ENCODE assay signal across 11 mouse cellular contexts in genomic region chr9:121898245-121898644, GRCm38 (mm10). TPM values are rescaled to one million over a fixed set of nuclear protein-coding genes. Genes with fewer than 3 reads are reported as not detected.
DNase-seq lines count a peak whose midpoint lies in the region; ATAC-seq and TF ChIP-seq lines count a peak whose summit lies in the region.
"Had no signal": no experiment of that assay in that cellular context is flagged by ENCODE, and none has a peak within 500 bp of the region (broad histone marks: within the 10 kb centered on the region; RNA-seq: fewer than 3 reads in every experiment).

TSS of gene Ackr2 (plus strand) at chr9:121898355.

- no peak for TF ChIP-seq CTCF in intestine, postnatal 0 days (IDR thresholded peaks at IDR 0.05; ENCODE audit: low read depth)
- no peak for TF ChIP-seq CTCF in thymus, adult 2 months (IDR thresholded peaks at IDR 0.05; ENCODE audit: borderline replicate concordance, control insufficient read depth, extremely low read depth, insufficient read depth, low read length, poor library complexity)

- no peaks in the 10 kb centered on the region for H3K4me1 ChIP-seq in intestine, embryonic 14.5 days (replicated peaks; ENCODE audit: control insufficient read depth, insufficient read depth, low read length)
- H3K4me1 ChIP-seq in intestine, postnatal 0 days (replicated peaks; ENCODE audit: control insufficient read depth, insufficient read depth, low read length) = no peaks in the 10 kb centered on the region
- H3K4me1 ChIP-seq in lung, embryonic 16.5 days (replicated peaks; ENCODE audit: control insufficient read depth, insufficient read depth, low read length) = peaks cover 13% of the 10 kb centered on the region
- 0 out of 2 replicates have a peak, but pooled peaks cover 3% of the 10 kb centered on the region for H3K4me1 ChIP-seq in thymus, adult 2 months (replicated peaks; ENCODE audit: control insufficient read depth, insufficient read depth, low read length)
- H3K4me1 ChIP-seq: limb, embryonic 12.5 days had no signal

- TF ChIP-seq POLR2A in thymus, adult 2 months (IDR thresholded peaks at IDR 0.05; ENCODE audit: control insufficient read depth, extremely low read depth, insufficient read depth, low read length, poor library complexity) = no peak

- no peaks in the 10 kb centered on the region for H3K36me3 ChIP-seq in intestine, embryonic 14.5 days (ENCODE audit: control insufficient read depth, insufficient read depth, low read length)
- H3K36me3 ChIP-seq in intestine, postnatal 0 days (ENCODE audit: control insufficient read depth, insufficient read depth) = no peaks in the 10 kb centered on the region
- no peaks in the 10 kb centered on the region for H3K36me3 ChIP-seq in lung, embryonic 16.5 days (ENCODE audit: control insufficient read depth, insufficient read depth, low read length)
- H3K36me3 ChIP-seq in thymus, adult 2 months (ENCODE audit: control insufficient read depth, insufficient read depth, low read length) = no peaks in the 10 kb centered on the region
- H3K36me3 ChIP-seq: limb, embryonic 12.5 days had no signal

- peak within 1 kb of the TSS; percentile 78; the same call in 1 of the 2 replicates for H3K27ac ChIP-seq in intestine, embryonic 14.5 days (ENCODE audit: low read depth)
- no peak within 1 kb of the TSS for H3K27ac ChIP-seq in intestine, postnatal 0 days (ENCODE audit: low read depth, low read length)
- 0 out of 2 replicates have a peak within 1 kb of the TSS, but pooled peaks have one; percentile 12 for H3K27ac ChIP-seq in lung, embryonic 16.5 days (ENCODE audit: low read length)
- no peak within 1 kb of the TSS for H3K27ac ChIP-seq in thymus, adult 2 months (ENCODE audit: control insufficient read depth, insufficient read depth, low read length)
- H3K27ac ChIP-seq: hindbrain, postnatal 0 days; limb, embryonic 12.5 days had no signal

- H3K9ac ChIP-seq in intestine, embryonic 14.5 days (ENCODE audit: low read length) = no peak within 1 kb of the TSS
- H3K9ac ChIP-seq in intestine, postnatal 0 days (ENCODE audit: low read depth, low read length) = no peak within 1 kb of the TSS
- no peak within 1 kb of the TSS for H3K9ac ChIP-seq in lung, embryonic 16.5 days (ENCODE audit: low read length)
- H3K9ac ChIP-seq: limb, embryonic 12.5 days had no signal

- no peak for ATAC-seq in intestine, embryonic 14.5 days (replicated peaks; ENCODE audit: low FRiP score, low TSS enrichment, low read depth)
- ATAC-seq in intestine, postnatal 0 days = no peak
- peak; percentile 14; the same call in 1 of the 2 replicates for ATAC-seq in lung, embryonic 16.5 days (ENCODE audit: low read depth)
- ATAC-seq: hindbrain, postnatal 0 days had no signal

- no peaks in the 10 kb centered on the region for H3K9me3 ChIP-seq in intestine, embryonic 14.5 days (ENCODE audit: control insufficient read depth, low read length)
- H3K9me3 ChIP-seq in intestine, postnatal 0 days (ENCODE audit: control insufficient read depth) = no peaks in the 10 kb centered on the region
- H3K9me3 ChIP-seq in lung, embryonic 16.5 days (ENCODE audit: control insufficient read depth, low read length) = no peaks in the 10 kb centered on the region
- H3K9me3 ChIP-seq: limb, embryonic 12.5 days had no signal

- H3K4me2 ChIP-seq in intestine, embryonic 14.5 days (ENCODE audit: low read length) = no peak within 1 kb of the TSS
- H3K4me2 ChIP-seq in intestine, postnatal 0 days (replicated peaks; ENCODE audit: low read depth) = no peak within 1 kb of the TSS
- no peak within 1 kb of the TSS for H3K4me2 ChIP-seq in lung, embryonic 16.5 days (ENCODE audit: low read depth, low read length)
- H3K4me2 ChIP-seq: heart, embryonic 11.5 days; limb, embryonic 12.5 days had no signal

- WGBS in intestine, embryonic 14.5 days = 82% methylated on average over 9 of the region's 9 CpGs
- 73% methylated on average over 9 of the region's 9 CpGs for WGBS in intestine, postnatal 0 days
- WGBS in lung, embryonic 16.5 days = 67% methylated on average over 9 of the region's 9 CpGs
- WGBS in thymus, adult 2 months = 91% methylated on average over 9 of the region's 9 CpGs

- no peaks in the 10 kb centered on the region for H3K27me3 ChIP-seq in intestine, embryonic 14.5 days (replicated peaks; ENCODE audit: control insufficient read depth, insufficient read depth, low read length)
- H3K27me3 ChIP-seq in intestine, postnatal 0 days (replicated peaks; ENCODE audit: control insufficient read depth, insufficient read depth, low read length) = no peaks in the 10 kb centered on the region
- no peaks in the 10 kb centered on the region for H3K27me3 ChIP-seq in lung, embryonic 16.5 days (ENCODE audit: control insufficient read depth, insufficient read depth, low read depth, low read length)
- H3K27me3 ChIP-seq in thymus, adult 2 months (ENCODE audit: control insufficient read depth, insufficient read depth, low read length) = no peaks in the 10 kb centered on the region

- no peak for DNase-seq in intestine, embryonic 14.5 days (ENCODE audit: low spot score)
- DNase-seq in thymus, postnatal 4 days = peak; percentile 2
- no peak for DNase-seq in thymus, postnatal 14 days
- DNase-seq in frontal cortex, postnatal 25 days (ENCODE audit: low spot score in 2 of 2) = no peak
- no peak for DNase-seq in thymus, adult 2 months
- DNase-seq: cerebellum, adult 9-10 months had no signal

- H3K4me3 ChIP-seq in intestine, embryonic 14.5 days (ENCODE audit: low read depth, low read length) = no peak within 1 kb of the TSS
- H3K4me3 ChIP-seq in intestine, postnatal 0 days (ENCODE audit: low read depth, low read length) = no peak within 1 kb of the TSS
- H3K4me3 ChIP-seq in lung, embryonic 16.5 days (ENCODE audit: low read length) = no peak within 1 kb of the TSS
- H3K4me3 ChIP-seq in thymus, adult 2 months (ENCODE audit: control insufficient read depth, insufficient read depth, low read length) = no peak within 1 kb of the TSS
- H3K4me3 ChIP-seq: limb, embryonic 12.5 days had no signal

RNA-seq across cellular contexts. Expression of gene Ackr2, which starts in this region (rescaled TPM):
- 0.23 and 0.24 TPM in 2 replicates for polyA plus RNA-seq in intestine, embryonic 14.5 days (2014; fragmentation: Nextera tagmentation; extraction: Ambion mirVana)
- polyA plus RNA-seq in intestine, postnatal 0 days (2015; fragmentation: Nextera tagmentation; extraction: Ambion mirVana) = 1.0 and 1.1 TPM in 2 replicates
- 1.6 and 2.9 TPM in 2 replicates for polyA plus RNA-seq in lung, embryonic 16.5 days (2015; fragmentation: Nextera tagmentation; extraction: Ambion mirVana)
- polyA plus RNA-seq in thymus, adult 2 months (2012; rRNA removed) = 0.99 and 1.0 TPM in 2 replicates
- polyA plus RNA-seq: heart, embryonic 11.5 days; limb, embryonic 12.5 days had no signal

Comparison
In these comparisons a context has a peak if more than half of its experiments do, and no peak if none do; other contexts are left out.
1. H3K27ac ChIP-seq: peak in intestine, embryonic 14.5 days (single experiment) and lung, embryonic 16.5 days (single experiment); none in intestine, postnatal 0 days (single experiment) and thymus, adult 2 months (single experiment).